Mouse (Mus musculus) olfactory bulb, adult 2 months (tissue): ENCODE results near the gene Fstl5.

Experiments
- CTCF ChIP-seq: fragments of 200-500 bp; IDR thresholded peaks from 2 replicates; pipeline ENCODE4 v1.5.1; 2012; ENCODE audit warnings: low read depth, mild to moderate bottlenecking, low read length, moderate library complexity; ENCODE audit not compliant: insufficient read depth
- POLR2A ChIP-seq: fragments of 200-500 bp; IDR thresholded peaks from 2 replicates; pipeline ENCODE4 v1.6.1; 2012; ENCODE audit warnings: mild to moderate bottlenecking, low read depth, low read length, moderate library complexity; ENCODE audit not compliant: insufficient read depth

DNA sequence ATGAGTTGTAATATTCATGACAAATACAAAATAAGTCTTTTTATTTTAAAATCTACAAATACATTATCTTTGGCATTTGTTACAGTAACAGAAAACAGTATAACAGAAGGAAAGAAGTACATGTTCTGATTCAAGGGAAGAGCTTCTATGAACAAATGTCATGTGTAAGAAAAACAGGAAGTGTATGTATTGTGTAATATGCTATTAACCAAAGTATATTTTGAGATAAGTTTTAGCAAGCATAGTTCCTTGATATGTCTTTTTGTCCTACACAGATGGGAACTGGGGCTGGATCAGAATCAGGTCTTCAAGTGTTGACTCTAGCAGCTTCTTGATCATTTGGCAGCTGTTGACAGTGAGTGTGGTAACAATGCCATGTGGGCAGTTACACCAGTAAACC, 48.5 kb upstream of the Fstl5 start:
- TF ChIP-seq CTCF (no peak), POLR2A (no peak)
